Mouse (Mus musculus) liver, embryonic 11.5 days (tissue): ENCODE measurements at regions not wholly inside any gene's neighbourhood (a gene's known extent, or its start where the extent isn't known, plus 50 kb on each side); places are given as distances from the start of the nearest gene placed in this dataset.
"Not testable (repeated sequence)": the region's sequence is repeated elsewhere in the genome, so short reads cannot be mapped to it uniquely, and the experiment has no call there.

Experiments used
- ATAC-seq: fragments of 200-750 bp; cut with Nextera tagmentation; replicated peaks from 2 replicates; pipeline ENCODE4 v1.8.0; 2017; ENCODE audit warnings: moderate number of reproducible peaks, mild to moderate bottlenecking, moderate TSS enrichment, moderate library complexity; ENCODE audit not compliant: low FRiP score
- DNase-seq: peaks from one replicate; pipeline ENCODE4 v3.0.0-alpha.2; 2017; ENCODE audit warnings: low spot score
- H3K27ac ChIP-seq: fragments of 300-500 bp; sonication (generic); 2 replicates; pipeline ENCODE4 v1.5.1; 2014; ENCODE audit warnings: mild to moderate bottlenecking, low read depth, low read length, control low read depth
- H3K27me3 ChIP-seq: fragments of 300-500 bp; sonication (generic); replicated peaks from 2 replicates; pipeline ENCODE4 v1.6.1; 2014; ENCODE audit warnings: low read length, mixed read lengths; ENCODE audit not compliant: control insufficient read depth, insufficient read depth
- H3K36me3 ChIP-seq: fragments of 300-500 bp; sonication (generic); 2 replicates; pipeline ENCODE4 v1.6.1; 2014; ENCODE audit warnings: mild to moderate bottlenecking, low read length, moderate library complexity, mixed read lengths; ENCODE audit not compliant: control insufficient read depth, insufficient read depth
- H3K4me1 ChIP-seq: fragments of 300-500 bp; sonication (generic); replicated peaks from 2 replicates; pipeline ENCODE4 v1.6.1; 2014; ENCODE audit warnings: low read length, mixed read lengths; ENCODE audit not compliant: control insufficient read depth, insufficient read depth
- H3K4me2 ChIP-seq: fragments of 300-500 bp; sonication (generic); 2 replicates; pipeline ENCODE4 v1.6.1; 2014; ENCODE audit warnings: mild to moderate bottlenecking, control low read depth, moderate library complexity
- H3K4me3 ChIP-seq: fragments of 300-500 bp; sonication (generic); 2 replicates; pipeline ENCODE4 v1.5.1; 2014; ENCODE audit warnings: low read depth, low read length, control low read depth
- H3K9ac ChIP-seq: fragments of 300-500 bp; sonication (generic); 2 replicates; pipeline ENCODE4 v1.6.1; 2014; ENCODE audit warnings: low read depth, low read length, control low read depth
- H3K9me3 ChIP-seq: fragments of 300-500 bp; sonication (generic); 2 replicates; pipeline ENCODE4 v1.6.1; 2016; ENCODE audit warnings: low read length, inconsistent platforms, mixed read lengths; ENCODE audit not compliant: control insufficient read depth
- WGBS: fragments of 180-500 bp; shearing (Covaris S2); extraction: QIAGEN DNeasy Blood & Tissue Kit; methylation state at CpG from one replicate; pipeline ENCODE4 v1.1.7; 2014; 5-methylcytosine and 5-hydroxymethylcytosine counted together

- H3K27ac ChIP-seq = no peak overlapping the region
- H3K9me3 ChIP-seq = no peaks in the 10 kb centered on the region
- no peaks in the 10 kb centered on the region for H3K36me3 ChIP-seq
- WGBS = 74% methylated on average over 2 of the region's 2 CpGs
- ATAC-seq (no peak), DNase-seq (no peak)
- no peak overlapping the region for H3K9ac ChIP-seq
- H3K4me3 ChIP-seq = no peak overlapping the region
- no peaks in the 10 kb centered on the region for H3K4me1 ChIP-seq
- no peaks in the 10 kb centered on the region for H3K27me3 ChIP-seq
- no peak overlapping the region for H3K4me2 ChIP-seq
Observed at GRCm38 (mm10) chr13:102011965-102012364, 243.9 kb upstream of the Pik3r1 start.

- no peak overlapping the region for H3K27ac ChIP-seq
- H3K4me2 ChIP-seq = no peak overlapping the region
- ATAC-seq = no peak
- H3K4me3 ChIP-seq = no peak overlapping the region
- no peaks in the 10 kb centered on the region for H3K9me3 ChIP-seq
- DNase-seq = no peak
- no peaks in the 10 kb centered on the region for H3K36me3 ChIP-seq
- H3K4me1 ChIP-seq = no peaks in the 10 kb centered on the region
- no peak overlapping the region for H3K9ac ChIP-seq
- no peaks in the 10 kb centered on the region for H3K27me3 ChIP-seq
- 78% methylated on average over 2 of the region's 2 CpGs for WGBS
Observed at GRCm38 (mm10) chr13:102014514-102014913, 246.5 kb upstream of the Pik3r1 start.

- no peak overlapping the region for H3K9ac ChIP-seq
- no peaks in the 10 kb centered on the region for H3K36me3 ChIP-seq
- no peak overlapping the region for H3K27ac ChIP-seq
- ATAC-seq (no peak), DNase-seq (no peak)
- no peak overlapping the region for H3K4me3 ChIP-seq
- no peaks in the 10 kb centered on the region for H3K27me3 ChIP-seq
- no peak overlapping the region for H3K4me2 ChIP-seq
- no peaks in the 10 kb centered on the region for H3K9me3 ChIP-seq
- 73% methylated on average over 3 of the region's 3 CpGs for WGBS
- H3K4me1 ChIP-seq = no peaks in the 10 kb centered on the region
Observed at GRCm38 (mm10) chr13:102014958-102015357, 246.9 kb upstream of the Pik3r1 start.

GRCm38 (mm10) chr13:102016518-102016917, 248.5 kb upstream of the Pik3r1 start:
- no peak for DNase-seq
- H3K4me2 ChIP-seq = no peak overlapping the region
- H3K4me3 ChIP-seq = no peak overlapping the region
- no peak for ATAC-seq
- no peaks in the 10 kb centered on the region for H3K9me3 ChIP-seq
- H3K9ac ChIP-seq = no peak overlapping the region
- 89% methylated on average over 5 of the region's 5 CpGs for WGBS
- H3K27me3 ChIP-seq = no peaks in the 10 kb centered on the region
- H3K27ac ChIP-seq = no peak overlapping the region
- no peaks in the 10 kb centered on the region for H3K36me3 ChIP-seq
- H3K4me1 ChIP-seq = no peaks in the 10 kb centered on the region

- Histone ChIP-seq H3K9me3 (no peaks in the 10 kb centered on the region), H3K4me2 (no peak overlapping the region), H3K36me3 (no peaks in the 10 kb centered on the region), H3K27me3 (no peaks in the 10 kb centered on the region), H3K4me1 (no peaks in the 10 kb centered on the region), H3K27ac (no peak overlapping the region), H3K9ac (no peak overlapping the region), H3K4me3 (no peak overlapping the region)
- DNase-seq (no peak), ATAC-seq (peak; percentile 36; the same call in 1 of the 2 replicates)
- WGBS = 73% methylated on average over 1 of the region's 1 CpGs
Observed at GRCm38 (mm10) chr13:102022273-102022672, 254.3 kb upstream of the Pik3r1 start.

- Histone ChIP-seq H3K27ac (no peak overlapping the region), H3K36me3 (no peaks in the 10 kb centered on the region), H3K27me3 (no peaks in the 10 kb centered on the region), H3K4me3 (no peak overlapping the region), H3K4me1 (no peaks in the 10 kb centered on the region), H3K9ac (no peak overlapping the region), H3K9me3 (no peaks in the 10 kb centered on the region), H3K4me2 (no peak overlapping the region)
- 85% methylated on average over 4 of the region's 4 CpGs for WGBS
- DNase-seq (no peak), ATAC-seq (no peak)
Observed at GRCm38 (mm10) chr13:102022757-102023156, 254.7 kb upstream of the Pik3r1 start.

GRCm38 (mm10) chr13:102023624-102024023, 255.6 kb upstream of the Pik3r1 start:
- no peak overlapping the region for H3K9ac ChIP-seq
- 97% methylated on average over 1 of the region's 1 CpGs for WGBS
- no peaks in the 10 kb centered on the region for H3K4me1 ChIP-seq
- no peak overlapping the region for H3K4me2 ChIP-seq
- ATAC-seq (no peak), DNase-seq (no peak)
- no peaks in the 10 kb centered on the region for H3K36me3 ChIP-seq
- H3K4me3 ChIP-seq = no peak overlapping the region
- H3K27ac ChIP-seq = no peak overlapping the region
- H3K27me3 ChIP-seq = no peaks in the 10 kb centered on the region
- no peaks in the 10 kb centered on the region for H3K9me3 ChIP-seq

- Histone ChIP-seq H3K36me3 (no peaks in the 10 kb centered on the region), H3K27ac (no peak overlapping the region), H3K27me3 (no peaks in the 10 kb centered on the region), H3K9ac (no peak overlapping the region), H3K9me3 (no peaks in the 10 kb centered on the region), H3K4me1 (no peaks in the 10 kb centered on the region), H3K4me3 (no peak overlapping the region), H3K4me2 (no peak overlapping the region)
- 67% methylated on average over 3 of the region's 3 CpGs for WGBS
- no peak for ATAC-seq
- no peak for DNase-seq
Observed at GRCm38 (mm10) chr13:102025138-102025537, 257.1 kb upstream of the Pik3r1 start.

GRCm38 (mm10) chr13:102025547-102025946, 257.5 kb upstream of the Pik3r1 start:
- not testable (repeated sequence) for ATAC-seq

More at GRCm38 (mm10) chr13:102025547-102025946, 257.5 kb upstream of the Pik3r1 start:
- 62% methylated on average over 2 of the region's 2 CpGs for WGBS
- not testable (repeated sequence) for DNase-seq, H3K4me3 ChIP-seq, H3K36me3 ChIP-seq, H3K9me3 ChIP-seq, H3K27me3 ChIP-seq, H3K27ac ChIP-seq, H3K4me1 ChIP-seq, H3K9ac ChIP-seq, H3K4me2 ChIP-seq
